Mouse (Mus musculus): Measurements from ENCODE around the gene Tnmd. TPM values are rescaled to one million over a fixed set of nuclear protein-coding genes. Genes with fewer than 3 reads are reported as not detected.

The Tnmd gene
- polyA plus RNA-seq (2015; fragmentation: Nextera tagmentation; extraction: Ambion mirVana): 20.4 and 25.5 TPM in 2 replicates

DNA sequence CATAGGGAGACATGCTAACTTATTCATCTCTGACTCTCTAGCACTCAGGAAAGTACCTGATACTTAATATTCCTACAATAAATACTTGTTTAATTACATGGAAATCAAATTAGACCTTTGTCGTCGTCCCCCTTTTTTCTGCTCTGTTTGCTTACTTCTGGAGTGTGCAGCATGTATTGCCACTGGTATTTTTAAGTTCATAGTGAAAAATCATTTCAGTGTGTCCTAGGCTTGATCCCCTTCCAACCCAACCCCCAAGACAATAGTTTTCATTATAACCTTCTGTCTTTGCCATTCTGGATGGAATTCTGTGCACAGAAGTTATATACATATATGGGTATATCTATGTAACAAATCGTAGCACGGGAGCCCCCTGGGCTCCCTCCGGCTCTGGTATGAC is at the start of gene Tnmd:
Gene Tnmd (plus strand): TSS at position 301 of the 400 bp plus-strand sequence.
- H3K9ac ChIP-seq: no peak within 1 kb of the TSS
- H3K36me3 ChIP-seq: no peaks in the 10 kb centered on the region
- no peak for ATAC-seq (ENCODE audit: insufficient number of reproducible peaks, insufficient read depth, low FRiP score, low TSS enrichment, low read depth)
- no peak within 1 kb of the TSS for H3K4me2 ChIP-seq
- no peak within 1 kb of the TSS for H3K27ac ChIP-seq
- peaks cover 14% of the 10 kb centered on the region for H3K27me3 ChIP-seq
- H3K9me3 ChIP-seq: no peaks in the 10 kb centered on the region
- H3K4me1 ChIP-seq: no peaks in the 10 kb centered on the region
- 56% methylated on average over 5 of the region's 5 CpGs for WGBS
- H3K4me3 ChIP-seq: no peak within 1 kb of the TSS

DNA sequence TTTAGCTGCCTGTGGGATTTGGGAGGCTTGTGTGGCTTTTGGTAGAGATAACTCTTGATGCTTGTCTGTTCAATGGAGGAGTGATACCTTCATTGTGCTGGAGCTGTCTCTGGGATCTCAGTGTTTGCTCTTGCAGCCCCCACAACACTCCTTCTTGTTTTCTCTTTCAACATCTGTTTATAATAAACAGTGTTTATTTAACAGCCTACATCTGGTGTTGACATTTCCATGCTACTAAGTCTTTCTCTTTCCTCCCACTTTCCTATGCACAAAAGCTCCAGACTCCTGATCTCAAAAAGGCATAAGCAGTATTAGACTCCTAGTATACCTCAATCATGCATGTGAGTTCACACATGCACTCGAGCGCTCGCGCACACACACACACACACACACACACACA is 2.9 kb downstream of the Tnmd start:
- Histone ChIP-seq H3K4me3 (no peak overlapping the region), H3K27me3 (peaks cover 22% of the 10 kb centered on the region), H3K27ac (peak overlapping the region; percentile 57), H3K9ac (no peak overlapping the region), H3K4me2 (0 out of 2 replicates have a peak overlapping the region, but pooled peaks have one; percentile 3), H3K9me3 (no peaks in the 10 kb centered on the region), H3K4me1 (no peaks in the 10 kb centered on the region), H3K36me3 (no peaks in the 10 kb centered on the region)
- WGBS: 84% methylated on average over 4 of the region's 4 CpGs
- no peak for ATAC-seq (ENCODE audit: insufficient number of reproducible peaks, insufficient read depth, low FRiP score, low TSS enrichment, low read depth)

DNA sequence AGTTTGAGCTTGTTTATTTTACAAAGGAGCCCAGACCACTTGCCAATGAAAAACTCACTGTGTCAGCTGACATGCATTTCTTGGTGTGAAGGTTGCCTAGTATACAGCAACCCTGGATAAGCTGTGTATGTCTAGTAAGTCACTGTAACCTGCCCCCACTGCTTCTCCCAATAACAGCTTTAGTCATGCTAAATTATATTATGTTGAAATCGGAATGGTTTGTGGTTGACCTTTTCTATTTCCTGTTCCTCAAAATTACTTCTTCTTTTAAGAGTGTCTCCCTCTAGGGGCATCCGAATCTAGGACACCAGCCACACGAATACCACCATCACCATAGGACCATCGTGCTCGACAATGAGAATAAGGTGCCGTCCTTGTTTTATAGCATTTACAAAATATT is 19.0 kb downstream of the Tnmd start:
- no peak overlapping the region for H3K4me2 ChIP-seq
- 81% methylated on average over 6 of the region's 6 CpGs for WGBS
- H3K9me3 ChIP-seq: no peaks in the 10 kb centered on the region
- no peaks in the 10 kb centered on the region for H3K36me3 ChIP-seq
- no peak overlapping the region for H3K9ac ChIP-seq
- no peaks in the 10 kb centered on the region for H3K4me1 ChIP-seq
- no peak for ATAC-seq (ENCODE audit: insufficient number of reproducible peaks, insufficient read depth, low FRiP score, low TSS enrichment, low read depth)
- H3K27me3 ChIP-seq: peaks cover 12% of the 10 kb centered on the region
- H3K4me3 ChIP-seq: no peak overlapping the region
- H3K27ac ChIP-seq: no peak overlapping the region

DNA sequence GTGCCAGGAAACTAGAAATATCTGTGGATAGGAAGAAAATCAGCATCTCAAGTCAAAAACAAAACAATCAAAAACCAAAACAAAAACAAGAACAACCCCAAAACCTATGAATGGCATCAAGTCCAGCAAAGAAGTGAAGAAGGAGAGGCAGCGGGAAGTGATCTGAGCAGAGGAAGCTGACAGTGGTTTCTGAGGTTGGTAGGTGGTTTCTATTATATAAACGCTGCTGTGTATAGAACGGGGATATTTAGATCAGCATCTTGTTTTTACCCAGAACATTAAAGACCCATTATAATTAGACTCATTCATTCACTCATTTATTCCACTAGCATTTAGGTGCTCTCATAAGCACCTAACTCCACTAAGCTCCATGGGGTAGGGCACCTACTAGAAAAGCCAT is 36.5 kb downstream of the Tnmd start:
- H3K9me3 ChIP-seq: no peaks in the 10 kb centered on the region
- WGBS: 79% methylated on average over 3 of the region's 3 CpGs
- no peak for ATAC-seq (ENCODE audit: insufficient number of reproducible peaks, insufficient read depth, low FRiP score, low TSS enrichment, low read depth)

DNA sequence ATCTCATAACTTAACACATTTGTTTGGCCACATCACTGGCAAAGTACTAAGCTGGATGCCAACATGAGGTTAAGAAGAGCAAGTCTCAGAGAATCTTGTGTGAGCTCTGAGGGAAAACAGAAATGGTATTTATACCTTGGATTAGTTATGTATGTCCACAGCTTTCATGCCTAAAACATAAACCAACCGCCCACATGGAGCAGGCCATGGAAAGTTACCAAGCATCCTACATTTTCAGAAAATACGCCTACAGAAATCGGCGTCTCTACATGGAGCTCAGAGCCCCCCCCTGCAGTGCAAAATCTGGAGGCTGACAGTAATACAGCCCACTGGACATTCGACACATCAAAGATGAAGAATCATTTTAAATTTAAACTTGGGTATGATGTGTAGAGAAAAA is 37.3 kb downstream of the Tnmd start:
- Histone ChIP-seq H3K27me3 (peaks cover 3% of the 10 kb centered on the region; the same call in 1 of the 2 replicates), H3K4me1 (no peaks in the 10 kb centered on the region), H3K9ac (no peak overlapping the region), H3K4me3 (no peak overlapping the region), H3K27ac (no peak overlapping the region), H3K9me3 (no peaks in the 10 kb centered on the region), H3K36me3 (peaks cover 5% of the 10 kb centered on the region; the same call in 1 of the 2 replicates), H3K4me2 (no peak overlapping the region)
- ATAC-seq (ENCODE audit: insufficient number of reproducible peaks, insufficient read depth, low FRiP score, low TSS enrichment, low read depth): no peak
- WGBS: 75% methylated on average over 5 of the region's 5 CpGs

More for the DNA sequence above, 36.5 kb downstream of the Tnmd start:
- Histone ChIP-seq H3K27ac (no peak overlapping the region), H3K27me3 (peaks cover 3% of the 10 kb centered on the region; the same call in 1 of the 2 replicates), H3K36me3 (peaks cover 5% of the 10 kb centered on the region; the same call in 1 of the 2 replicates), H3K4me1 (no peaks in the 10 kb centered on the region), H3K4me3 (no peak overlapping the region), H3K4me2 (no peak overlapping the region), H3K9ac (no peak overlapping the region)

DNA sequence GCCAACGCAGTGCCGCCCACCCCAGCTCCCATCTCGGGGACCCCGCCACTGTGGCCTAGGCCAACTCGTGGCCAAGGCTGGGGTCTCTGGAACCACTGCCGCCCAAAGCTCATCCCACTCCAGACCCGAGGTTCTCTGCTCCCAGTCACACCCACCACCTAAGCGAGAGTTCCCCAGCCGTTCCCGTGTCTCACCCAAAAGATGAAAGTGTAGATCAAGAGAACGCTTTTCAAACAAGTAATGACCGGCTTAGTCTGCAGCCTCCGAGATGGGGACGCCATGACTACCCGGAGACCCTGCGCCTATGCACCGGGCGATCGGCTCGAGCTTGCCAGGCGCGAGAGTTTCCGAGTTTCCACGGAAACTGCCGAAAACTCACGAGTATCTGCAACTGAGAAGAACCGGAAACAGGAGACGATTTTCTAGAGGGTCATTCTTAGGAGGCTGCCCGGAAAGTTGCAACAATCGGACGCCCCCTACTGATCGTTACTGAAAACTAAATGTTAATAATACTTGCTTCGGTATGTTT is 47.3 kb downstream of the Tnmd start, which contains the start of gene Tspan6:
Gene Tspan6 (minus strand): TSS at position 416 of the 529 bp plus-strand sequence.
- WGBS: 20% methylated on average over 33 of the region's 33 CpGs
- H3K4me3 ChIP-seq: peak within 1 kb of the TSS; percentile 56
- H3K4me2 ChIP-seq: peak within 1 kb of the TSS; percentile 59
- no peaks in the 10 kb centered on the region for H3K4me1 ChIP-seq
- peaks cover 7% of the 10 kb centered on the region; the same call in 1 of the 2 replicates for H3K27me3 ChIP-seq
- no peaks in the 10 kb centered on the region for H3K9me3 ChIP-seq
- peak within 1 kb of the TSS; percentile 82 for H3K9ac ChIP-seq
- ATAC-seq (ENCODE audit: insufficient number of reproducible peaks, insufficient read depth, low FRiP score, low TSS enrichment, low read depth): peak; percentile 82
- H3K36me3 ChIP-seq: peaks cover 14% of the 10 kb centered on the region; the same call in 1 of the 2 replicates
- peak within 1 kb of the TSS; percentile 71 for H3K27ac ChIP-seq

DNA sequence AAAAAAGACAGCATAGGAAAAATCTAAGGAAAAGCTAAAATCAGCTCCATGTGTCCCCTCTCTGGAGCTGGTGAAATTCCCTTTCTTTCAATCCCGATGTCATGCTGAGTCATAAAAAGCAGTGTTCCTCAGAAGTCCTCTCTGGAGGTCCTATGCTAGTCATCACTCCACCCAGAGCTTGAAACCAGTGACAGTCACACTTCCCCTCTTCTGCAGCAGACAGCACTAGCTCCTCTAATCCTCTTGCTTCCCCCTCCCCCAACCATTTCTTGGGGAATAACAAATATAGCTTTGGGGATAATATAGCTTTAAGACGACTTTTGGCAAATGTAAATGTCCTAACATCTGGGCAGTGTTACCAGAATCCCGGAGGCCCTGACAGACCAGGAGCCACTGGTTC is 57.5 kb downstream of the Tnmd start, which contains the start of gene Srpx2:
Gene Srpx2 (plus strand): TSS at position 166 of the 400 bp plus-strand sequence.
- Histone ChIP-seq H3K9me3 (no peaks in the 10 kb centered on the region), H3K4me2 (peak within 1 kb of the TSS; percentile 30), H3K4me1 (0 out of 2 replicates have a peak, but pooled peaks cover 3% of the 10 kb centered on the region), H3K9ac (no peak within 1 kb of the TSS), H3K27me3 (peaks cover 24% of the 10 kb centered on the region), H3K27ac (no peak within 1 kb of the TSS), H3K36me3 (no peaks in the 10 kb centered on the region), H3K4me3 (no peak within 1 kb of the TSS)
- 32% methylated on average over 3 of the region's 3 CpGs for WGBS
- no peak for ATAC-seq (ENCODE audit: insufficient number of reproducible peaks, insufficient read depth, low FRiP score, low TSS enrichment, low read depth)

DNA sequence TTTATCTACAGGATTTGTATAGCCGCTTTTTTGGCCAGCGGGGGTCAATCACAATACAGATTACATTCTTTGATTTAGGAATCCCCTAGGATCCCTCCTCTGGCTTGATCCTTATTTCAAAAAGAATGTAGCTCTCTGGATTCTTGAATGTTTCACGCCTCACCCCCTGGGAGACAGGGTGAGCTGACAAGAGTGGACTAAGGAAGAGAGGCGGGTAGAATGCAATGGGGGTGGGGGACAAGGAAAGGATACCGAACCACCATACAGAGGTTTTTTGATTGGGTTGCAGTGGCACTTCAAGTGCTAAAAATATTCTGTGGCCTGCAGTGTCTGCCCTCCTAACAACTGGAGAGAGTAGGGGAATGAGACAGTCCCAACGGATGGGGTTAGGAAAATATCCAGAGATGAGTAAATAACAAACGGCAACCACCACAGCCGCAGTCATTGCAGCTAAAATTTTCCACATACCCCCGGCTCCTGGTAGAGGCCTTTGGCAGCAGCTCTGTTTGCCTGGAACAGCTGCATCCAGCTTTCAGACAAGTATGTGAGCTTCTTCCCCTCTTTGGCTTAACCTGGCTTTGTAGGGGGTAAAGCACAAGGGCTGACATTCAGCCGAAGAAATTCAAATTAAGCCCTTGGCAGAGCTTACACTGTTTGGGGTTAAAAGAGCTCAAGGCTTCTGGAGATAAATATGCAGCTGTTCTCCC is 60.8 kb downstream of the Tnmd start:
- no peak overlapping the region for H3K4me3 ChIP-seq
- peaks cover 43% of the 10 kb centered on the region for H3K27me3 ChIP-seq
- 39% methylated on average over 10 of the region's 10 CpGs for WGBS
- H3K9me3 ChIP-seq: no peaks in the 10 kb centered on the region
- no peak overlapping the region for H3K9ac ChIP-seq
- H3K4me1 ChIP-seq: peaks cover 13% of the 10 kb centered on the region
- H3K36me3 ChIP-seq: no peaks in the 10 kb centered on the region
- no peak for ATAC-seq (ENCODE audit: insufficient number of reproducible peaks, insufficient read depth, low FRiP score, low TSS enrichment, low read depth)
- peak overlapping the region; percentile 64 for H3K27ac ChIP-seq
- no peak overlapping the region for H3K4me2 ChIP-seq

DNA sequence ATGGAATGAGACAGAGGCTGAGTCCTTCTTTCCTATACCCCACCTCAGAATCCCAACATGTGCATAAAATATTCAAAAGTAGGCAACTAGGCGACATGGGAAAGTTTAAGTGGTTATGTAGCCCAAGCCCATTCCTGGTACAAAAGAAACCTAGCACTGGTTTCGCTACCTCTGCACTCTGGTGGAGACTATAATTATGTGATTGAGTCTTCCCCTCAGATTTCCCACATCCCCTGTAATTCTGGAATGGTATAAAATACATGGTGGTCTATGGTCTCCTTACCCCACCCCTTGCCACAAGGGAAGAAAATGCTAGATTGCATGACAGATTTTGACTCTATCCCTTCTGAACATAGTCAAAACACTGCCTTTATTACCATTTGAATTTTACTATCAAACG is 62.2 kb downstream of the Tnmd start:
- Histone ChIP-seq H3K27me3 (peaks cover 46% of the 10 kb centered on the region), H3K9me3 (no peaks in the 10 kb centered on the region), H3K4me1 (peaks cover 13% of the 10 kb centered on the region), H3K36me3 (no peaks in the 10 kb centered on the region), H3K27ac (peak overlapping the region; percentile 55), H3K9ac (no peak overlapping the region), H3K4me2 (no peak overlapping the region), H3K4me3 (no peak overlapping the region)
- peak; percentile 56; the same call in 1 of the 2 replicates for ATAC-seq (ENCODE audit: insufficient number of reproducible peaks, insufficient read depth, low FRiP score, low TSS enrichment, low read depth)
- WGBS: 68% methylated on average over 3 of the region's 3 CpGs

DNA sequence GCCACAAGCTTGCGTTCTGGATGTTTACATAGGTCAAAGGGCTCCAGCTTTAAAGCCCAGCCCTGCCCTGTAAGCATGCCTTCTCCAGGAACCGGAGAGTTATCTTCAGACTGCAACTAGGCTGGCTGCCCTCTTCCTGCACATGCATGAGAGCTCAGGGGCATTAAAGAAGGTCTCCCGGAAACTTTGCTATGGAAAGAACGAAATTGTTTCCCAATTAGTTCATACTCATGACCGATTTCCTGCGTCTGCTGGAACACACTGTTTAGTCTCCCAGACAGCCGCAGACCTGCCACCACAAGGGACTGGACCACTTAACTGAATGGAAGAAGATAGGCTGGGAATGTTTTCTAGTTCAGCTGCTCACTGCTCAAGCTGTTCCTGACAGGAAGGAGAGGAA is 63.4 kb downstream of the Tnmd start:
- ATAC-seq (ENCODE audit: insufficient number of reproducible peaks, insufficient read depth, low FRiP score, low TSS enrichment, low read depth): no peak
- Histone ChIP-seq H3K4me2 (no peak overlapping the region), H3K9ac (no peak overlapping the region), H3K27me3 (peaks cover 49% of the 10 kb centered on the region), H3K27ac (peak overlapping the region; percentile 55; the same call in 1 of the 2 replicates), H3K4me1 (peaks cover 13% of the 10 kb centered on the region), H3K4me3 (no peak overlapping the region), H3K9me3 (no peaks in the 10 kb centered on the region), H3K36me3 (no peaks in the 10 kb centered on the region)
- WGBS: 40% methylated on average over 7 of the region's 7 CpGs

Data from embryonic facial prominence, embryonic 13.5 days (tissue).